Mouse (Mus musculus) lung, postnatal 0 days (tissue): ENCODE data around the gene Gm37240.

Source experiments
- CTCF ChIP-seq: IDR thresholded peaks from 2 replicates; pipeline ENCODE4 v1.5.1; 2016; ENCODE audit warnings: antibody characterized with exemption, mild to moderate bottlenecking
- EP300 ChIP-seq: IDR thresholded peaks from 2 replicates; pipeline ENCODE4 v1.6.1; 2016; ENCODE audit warnings: antibody characterized with exemption, mild to moderate bottlenecking, control low read depth

DNA sequence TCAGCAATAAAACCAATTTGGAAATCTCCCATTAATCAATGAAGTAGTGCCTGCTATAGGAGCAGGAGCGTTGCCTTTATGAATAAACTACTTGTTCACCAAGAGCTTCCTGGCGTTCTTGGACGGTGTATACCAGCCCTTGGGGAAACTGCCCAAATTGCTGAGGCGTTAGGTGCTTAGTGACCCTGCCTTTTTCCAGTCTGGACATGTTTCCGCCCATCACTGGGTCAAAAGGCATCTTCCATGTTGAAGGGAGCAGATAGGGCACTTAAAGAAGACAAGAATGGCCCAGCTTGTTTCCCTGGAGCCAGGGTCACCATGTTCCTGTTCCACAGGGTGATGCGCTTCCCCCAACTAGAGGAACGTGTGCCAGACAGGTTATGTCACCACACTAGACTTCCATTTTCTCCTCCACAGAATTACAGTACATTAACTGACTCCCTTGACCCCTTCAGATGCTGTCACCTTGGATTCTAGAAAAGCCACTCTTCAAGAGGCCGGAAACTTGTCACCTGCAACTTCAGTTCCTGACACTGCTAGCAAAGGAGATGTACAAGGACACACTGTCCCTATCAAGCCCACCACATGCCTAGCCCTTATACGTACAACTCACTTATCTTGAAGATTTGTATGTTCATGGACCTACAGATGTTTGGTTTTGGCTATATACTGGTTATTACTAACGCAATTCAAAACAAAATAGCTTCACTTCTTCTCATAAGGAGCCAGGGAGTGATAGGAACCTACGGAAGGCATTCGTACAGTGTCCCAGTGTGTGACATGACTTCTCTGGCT is 1412.1 kb downstream of the Gm37240 start:
- TF ChIP-seq CTCF = no peak
- TF ChIP-seq EP300 = no peak
